Mouse (Mus musculus) naive thymus-derived CD4-positive, alpha-beta T cell, adult 5 months (primary cell): Measurements from ENCODE around the gene Syna. TPM values are rescaled to one million over a fixed set of nuclear protein-coding genes. Genes with fewer than 3 reads are reported as not detected.

Experiments
- polyA plus RNA-seq: library from polyadenylated mRNA; unstranded; fragments of 100-300 nt; shearing (Covaris generic); gene quantifications from one replicate; pipeline ENCODE4 v1.2.1, GENCODE M21; 2017

Syna gene
- polyA plus RNA-seq = not detected

DNA sequence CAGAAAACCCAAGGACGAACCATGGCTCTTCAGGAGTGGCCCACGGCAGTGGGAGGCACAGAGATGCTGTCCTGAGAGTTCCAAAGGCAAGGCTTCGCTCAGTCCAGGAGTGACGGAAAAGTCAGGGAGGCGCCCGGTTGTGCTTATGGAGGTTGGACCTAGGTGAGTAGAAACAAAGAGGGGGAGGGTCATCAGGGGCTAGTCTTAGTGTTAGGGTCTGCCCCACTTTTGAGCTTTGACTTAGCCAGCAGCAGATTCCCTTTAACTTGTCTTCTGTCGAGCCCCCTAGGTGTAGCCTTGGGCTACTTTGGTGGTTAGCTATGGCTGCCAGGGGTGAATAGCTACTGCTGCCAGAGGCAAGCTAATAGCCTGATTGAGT, at the start of gene Syna:
Syna (minus strand) TSS at position 101 of the 379 bp plus-strand sequence.

DNA sequence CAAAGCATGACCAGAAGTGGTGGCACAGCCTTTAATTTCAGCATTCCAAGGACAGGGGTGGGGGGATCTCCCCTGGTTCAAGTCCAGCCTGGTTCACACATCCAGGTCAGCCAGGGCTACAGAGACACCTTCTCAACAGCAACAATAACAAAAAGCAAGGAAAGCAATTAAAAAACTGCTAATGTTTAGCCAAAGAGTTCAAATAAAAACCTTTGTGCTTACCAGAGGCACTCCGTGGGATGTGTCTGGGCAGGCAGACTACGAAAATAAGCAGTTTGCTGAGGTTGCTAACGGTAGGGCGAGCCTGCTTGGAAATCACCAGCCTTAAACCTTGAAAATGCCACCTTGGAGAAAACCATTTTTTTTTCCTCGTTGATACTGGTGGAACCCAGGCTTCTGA, 21.2 kb upstream of the Syna start, which contains the start of gene Rfc2:
Rfc2 (plus strand) TSS at position 221 of the 400 bp plus-strand sequence.

DNA sequence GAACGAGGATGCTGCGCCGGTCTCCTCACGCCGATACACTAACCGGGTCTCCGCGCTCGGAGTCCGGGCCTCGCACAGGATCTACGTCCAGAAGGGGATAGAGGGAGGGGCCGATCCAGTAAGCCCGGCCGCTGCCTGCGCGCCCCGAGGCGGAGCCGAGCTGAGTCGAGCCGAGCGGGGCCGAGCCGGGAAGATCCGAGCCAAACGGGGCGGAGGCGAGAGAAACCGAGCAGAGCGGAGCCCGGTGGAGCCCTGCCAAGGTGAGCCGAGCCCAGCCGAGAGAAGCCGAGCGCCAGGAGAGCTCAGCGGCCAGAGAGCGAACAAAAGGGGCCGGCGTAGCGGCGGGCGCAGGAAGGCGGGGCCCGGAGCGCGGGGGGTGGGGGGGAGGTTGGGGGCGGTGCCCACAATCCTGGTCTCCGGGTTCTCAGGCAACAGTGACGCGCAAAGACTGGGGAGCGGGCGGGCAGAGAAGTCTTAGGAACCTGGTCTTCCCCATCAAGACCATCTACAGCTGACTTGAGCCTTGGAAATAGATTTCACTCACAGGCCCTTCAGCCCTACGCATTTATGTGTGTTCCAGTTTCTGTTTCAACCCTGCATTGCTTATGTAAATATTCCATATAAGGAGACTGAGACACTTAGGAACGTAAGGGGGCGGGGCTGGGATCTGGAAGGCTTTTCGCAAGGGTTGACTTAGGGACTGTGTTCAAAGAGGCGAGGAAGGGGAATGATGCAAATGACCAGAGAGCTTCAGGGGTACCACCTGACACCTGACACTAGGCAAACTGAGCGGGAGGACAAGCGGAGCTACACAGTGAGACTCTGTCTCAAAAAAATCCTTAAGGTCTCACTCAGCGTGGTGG, 7.6 kb downstream of the Syna start, which contains the start of gene Clip2:
Clip2 (minus strand) TSS at position 325 of the 863 bp plus-strand sequence.

Other genes with a start within 250 kb of the Syna start
- gene Gtf2i, start 245.4 kb downstream of the Syna start, polyA plus RNA-seq = 450 TPM
- 26.0 TPM for gene Gtf2ird1, start 103.5 kb downstream of the Syna start, polyA plus RNA-seq
- gene Clip2, start 7.7 kb downstream of the Syna start, polyA plus RNA-seq = 1.2 TPM
- 117 TPM for gene Rfc2, start 21.2 kb upstream of the Syna start, polyA plus RNA-seq
- gene Lat2, start 54.9 kb upstream of the Syna start, polyA plus RNA-seq = 0.71 TPM
- gene Eif4h, start 79.3 kb upstream of the Syna start, polyA plus RNA-seq = 241 TPM
- 15.4 TPM for gene Limk1, start 128.4 kb upstream of the Syna start, polyA plus RNA-seq
- gene Eln, start 187.2 kb upstream of the Syna start, polyA plus RNA-seq = not detected